Mouse (Mus musculus): ENCODE data around the gene Elp5. TPM values are rescaled to one million over a fixed set of nuclear protein-coding genes. Genes with fewer than 3 reads are reported as not detected.
"Not testable (repeated sequence)": the region's sequence is repeated elsewhere in the genome, so short reads cannot be mapped to it uniquely, and the experiment has no call there.

Gene Elp5
- total and polyA plus RNA-seq, 3 experiments, result 95.9 to 177 (median 119) TPM

GRCm38 (mm10) chr11:69960616-69961015 is 21.7 kb downstream of the Elp5 start:
- Histone ChIP-seq H3K9ac (ENCODE audit: insufficient read depth, low read depth) (no peak overlapping the region), H3K4me1 (ENCODE audit: control insufficient read depth in 1 of 2, insufficient read depth in 2 of 2) (peaks cover 8% of the 10 kb centered on the region in 2 experiments), H3K4me3 (replicated peaks in 1 of 3; ENCODE audit: low read depth in 2 of 3, low read length in 2 of 3, poor library complexity in 1 of 3) (no peak overlapping the region), H3K4me2 (ENCODE audit: insufficient read depth, low read depth, poor library complexity, severe bottlenecking) (no peak overlapping the region), H3K36me3 (replicated peaks in 1 of 2; ENCODE audit: control insufficient read depth in 1 of 2, insufficient read depth in 1 of 2, low read length in 1 of 2) (no peaks in the 10 kb centered on the region), H3K9me3 (replicated peaks; ENCODE audit: low read length) (peaks cover 10% of the 10 kb centered on the region), H3K79me2 (replicated peaks; ENCODE audit: control insufficient read depth, extremely low read depth, insufficient read depth, poor library complexity, severe bottlenecking) (no peaks in the 10 kb centered on the region), H3K27me3 (replicated peaks) (peaks cover 12% of the 10 kb centered on the region), H3K27ac (ENCODE audit: insufficient read depth, low read depth) (no peak overlapping the region)
- peak; percentile 37 for DNase-seq (ENCODE audit: extremely low read depth)
- dilution Hi-C loops (cut with MboI; ENCODE audit: extremely low pct_ligation_motif_present, extremely low pct_unique_long_range_greater_than_20kb, low sequenced_read_pairs), result no loop called here
- in situ Hi-C loops (cut with MboI; ENCODE audit: low pct_ligation_motif_present, low pct_unique_long_range_greater_than_20kb, low sequenced_read_pairs), result no loop called here
- TF ChIP-seq SMC3 (IDR thresholded peaks at IDR 0.05; ENCODE audit: low read depth, low read length) (peak; percentile 34; the same call in 1 of the 2 replicates), CHD2 (IDR thresholded peaks at IDR 0.05; ENCODE audit: low read length) (no peak), TCF12 (IDR thresholded peaks at IDR 0.05; ENCODE audit: low read depth, low read length) (no peak), EP300 (IDR thresholded peaks at IDR 0.05; ENCODE audit: low read length) (no peak), RAD21 (IDR thresholded peaks at IDR 0.05; ENCODE audit: low read depth, low read length) (peak; percentile 25), CTCF (conservative IDR thresholded peaks at IDR 0.05 in 1 of 2, IDR thresholded peaks at IDR 0.05 in 1 of 2; ENCODE audit: low read depth in 2 of 2, low read length in 2 of 2) (peak; percentile 62 to 70)

- H3K27me3 ChIP-seq (replicated peaks), result peaks cover 17% of the 10 kb centered on the region
- no peak overlapping the region for H3K4me2 ChIP-seq (ENCODE audit: insufficient read depth, low read depth, poor library complexity, severe bottlenecking)
- no peak for DNase-seq (ENCODE audit: extremely low read depth)
- H3K27ac ChIP-seq (ENCODE audit: insufficient read depth, low read depth), result no peak overlapping the region
- H3K4me1 ChIP-seq (ENCODE audit: control insufficient read depth in 1 of 2, insufficient read depth in 2 of 2), result peaks cover 3 to 9% of the 10 kb centered on the region in 2 experiments; a peak in 3 of 4 replicates
- H3K79me2 ChIP-seq (replicated peaks; ENCODE audit: control insufficient read depth, extremely low read depth, insufficient read depth, poor library complexity, severe bottlenecking), result no peaks in the 10 kb centered on the region
- no peaks in the 10 kb centered on the region for H3K36me3 ChIP-seq (replicated peaks in 1 of 2; ENCODE audit: control insufficient read depth in 1 of 2, insufficient read depth in 1 of 2, low read length in 1 of 2)
- no peak overlapping the region for H3K4me3 ChIP-seq (replicated peaks in 1 of 3; ENCODE audit: low read depth in 2 of 3, low read length in 2 of 3, poor library complexity in 1 of 3)
- H3K9me3 ChIP-seq (replicated peaks; ENCODE audit: low read length), result no peaks in the 10 kb centered on the region
- in situ Hi-C loops (cut with MboI; ENCODE audit: low pct_ligation_motif_present, low pct_unique_long_range_greater_than_20kb, low sequenced_read_pairs), result no loop called here
- TF ChIP-seq POLR2AphosphoS2 (IDR thresholded peaks at IDR 0.05; ENCODE audit: low read depth, low read length) (no peak), SIN3A (IDR thresholded peaks at IDR 0.05; ENCODE audit: low read length) (no peak), RAD21 (IDR thresholded peaks at IDR 0.05; ENCODE audit: low read depth, low read length) (peak; percentile 45), CTCF (conservative IDR thresholded peaks at IDR 0.05 in 1 of 2, IDR thresholded peaks at IDR 0.05 in 1 of 2; ENCODE audit: low read depth in 2 of 2, low read length in 2 of 2) (peak; percentile 9 to 55; a peak in 2 of 4 replicates), ZKSCAN1 (IDR thresholded peaks at IDR 0.05; ENCODE audit: borderline replicate concordance, low read depth, low read length) (no peak)
- no peak overlapping the region for H3K9ac ChIP-seq (ENCODE audit: insufficient read depth, low read depth)
- dilution Hi-C loops (cut with MboI; ENCODE audit: extremely low pct_ligation_motif_present, extremely low pct_unique_long_range_greater_than_20kb, low sequenced_read_pairs), result no loop called here
These were observed 26.1 kb downstream of the Elp5 start for GRCm38 (mm10) chr11:69956218-69956617.

- H3K27ac ChIP-seq (ENCODE audit: insufficient read depth, low read depth); in situ Hi-C loops (cut with MboI; ENCODE audit: low pct_ligation_motif_present, low pct_unique_long_range_greater_than_20kb, low sequenced_read_pairs); H3K9me3 ChIP-seq (replicated peaks; ENCODE audit: low read length); H3K36me3 ChIP-seq (replicated peaks in 1 of 2; ENCODE audit: control insufficient read depth in 1 of 2, insufficient read depth in 1 of 2, low read length in 1 of 2); H3K9ac ChIP-seq (ENCODE audit: insufficient read depth, low read depth); H3K79me2 ChIP-seq (replicated peaks; ENCODE audit: control insufficient read depth, extremely low read depth, insufficient read depth, poor library complexity, severe bottlenecking); DNase-seq (ENCODE audit: extremely low read depth); dilution Hi-C loops (cut with MboI; ENCODE audit: extremely low pct_ligation_motif_present, extremely low pct_unique_long_range_greater_than_20kb, low sequenced_read_pairs); H3K4me2 ChIP-seq (ENCODE audit: insufficient read depth, low read depth, poor library complexity, severe bottlenecking); H3K4me3 ChIP-seq (replicated peaks in 1 of 3; ENCODE audit: low read depth in 2 of 3, low read length in 2 of 3, poor library complexity in 1 of 3); H3K4me1 ChIP-seq (ENCODE audit: control insufficient read depth in 1 of 2, insufficient read depth in 2 of 2): not testable (repeated sequence)
- H3K27me3 ChIP-seq (replicated peaks), result peaks cover 17% of the 10 kb centered on the region
- peak in 1 of 2 experiments; percentile 31; a peak in 2 of 4 replicates for TF ChIP-seq CTCF (conservative IDR thresholded peaks at IDR 0.05 in 1 of 2, IDR thresholded peaks at IDR 0.05 in 1 of 2; ENCODE audit: low read depth in 2 of 2, low read length in 2 of 2)
These were observed 26.7 kb downstream of the Elp5 start for GRCm38 (mm10) chr11:69955618-69956017.
